34 mouse cellular contexts compared by ENCODE assay signal in genomic region chr2:21253644-21254043, GRCm38 (mm10).
"Had no signal": no experiment of that assay in that cellular context is flagged by ENCODE, and none has a peak within 500 bp of the region (broad histone marks: within the 10 kb centered on the region; RNA-seq: fewer than 3 reads in every experiment).

No protein-coding gene starts in this region.

- H3K27me3 ChIP-seq: heart, embryonic 12.5 days; heart, embryonic 13.5 days; heart, embryonic 15.5 days; hindbrain, embryonic 12.5 days; hindbrain, embryonic 13.5 days; hindbrain, embryonic 15.5 days; intestine, embryonic 15.5 days; kidney, embryonic 15.5 days had no signal

- H3K4me3 ChIP-seq: heart, embryonic 10.5 days; heart, embryonic 12.5 days; heart, embryonic 13.5 days; heart, embryonic 15.5 days; hindbrain, embryonic 10.5 days; hindbrain, embryonic 12.5 days; hindbrain, embryonic 13.5 days; hindbrain, embryonic 15.5 days; intestine, embryonic 15.5 days; kidney, embryonic 15.5 days; layer of hippocampus, adult 2 months had no signal

- H3K4me2 ChIP-seq: heart, embryonic 11.5 days; heart, embryonic 12.5 days; heart, embryonic 13.5 days; heart, embryonic 15.5 days; hindbrain, embryonic 12.5 days; hindbrain, embryonic 13.5 days; hindbrain, embryonic 14.5 days; hindbrain, embryonic 15.5 days; intestine, embryonic 15.5 days; kidney, embryonic 15.5 days had no signal

- DNase-seq: heart, postnatal 10 days; heart, postnatal 14 days; heart, postnatal 36 days; heart, postnatal 4 days; kidney, adult 11 months; kidney, adult 18-20 months; kidney, adult 2 months; kidney, adult 8-10 months; kidney, adult 9 months; kidney, postnatal 10 days; kidney, postnatal 14 days; kidney, postnatal 25 days; kidney, postnatal 36 days; kidney, postnatal 4 days; layer of hippocampus, adult 9-11 months; layer of hippocampus, postnatal 36 days had no signal

- ATAC-seq: hindbrain, embryonic 16.5 days; hindbrain, postnatal 0 days; inflammation-experienced regulatory T-cells, adult 6 months; intestine, embryonic 15.5 days; intestine, embryonic 16.5 days; intestine, postnatal 0 days had no signal

- H3K36me3 ChIP-seq: heart, embryonic 10.5 days; heart, embryonic 12.5 days; heart, embryonic 13.5 days; heart, embryonic 15.5 days; hindbrain, embryonic 10.5 days; hindbrain, embryonic 12.5 days; hindbrain, embryonic 13.5 days; hindbrain, embryonic 15.5 days; intestine, embryonic 15.5 days; kidney, embryonic 15.5 days had no signal
